Mouse (Mus musculus) CH12.LX (cell line): ENCODE measurements at regions not wholly inside any gene's neighbourhood (a gene's known extent, or its start where the extent isn't known, plus 50 kb on each side); places are given as distances from the start of the nearest gene placed in this dataset.

ENCODE experiments used
- CHD2 ChIP-seq: IDR thresholded peaks from 2 replicates; pipeline ENCODE4 v1.6.1; 2011; ENCODE audit warnings: low read length, improper control_type of control experiment
- CTCF ChIP-seq, 2 experiments: IDR thresholded peaks in 1 of 2; conservative IDR thresholded peaks in 1 of 2; 2 replicates each; pipeline ENCODE4 v1.5.1; 2011 to 2012; ENCODE audit warnings: low read depth in 2 of 2, low read length in 2 of 2, improper control_type of control experiment in 1 of 2, inconsistent platforms in 1 of 2, mild to moderate bottlenecking in 1 of 2, moderate library complexity in 1 of 2
- ELF1 ChIP-seq: IDR thresholded peaks from 2 replicates; pipeline ENCODE4 v1.6.1; 2014; ENCODE audit warnings: low read depth, mild to moderate bottlenecking, inconsistent platforms, low read length, improper control_type of control experiment
- NRF1 ChIP-seq: IDR thresholded peaks from 2 replicates; pipeline ENCODE4 v1.6.1; 2014; ENCODE audit warnings: low read depth, mild to moderate bottlenecking, inconsistent platforms, low read length, improper control_type of control experiment, moderate library complexity
- POLR2A ChIP-seq: IDR thresholded peaks from 2 replicates; pipeline ENCODE4 v1.6.1; 2011; ENCODE audit warnings: low read depth, mild to moderate bottlenecking, improper control_type of control experiment, low read length
- RAD21 ChIP-seq: IDR thresholded peaks from 2 replicates; pipeline ENCODE4 v1.6.1; 2011; ENCODE audit warnings: low read depth, mild to moderate bottlenecking, low read length, improper control_type of control experiment, moderate library complexity
- USF1 ChIP-seq: IDR thresholded peaks from 2 replicates; pipeline ENCODE4 v1.6.1; 2014; ENCODE audit warnings: low read depth, mild to moderate bottlenecking, inconsistent platforms, low read length, improper control_type of control experiment
- ZC3H11A ChIP-seq: IDR thresholded peaks from 2 replicates; pipeline ENCODE4 v1.6.1; 2012; ENCODE audit warnings: low read depth, mild to moderate bottlenecking, inconsistent platforms, low read length, improper control_type of control experiment

DNA sequence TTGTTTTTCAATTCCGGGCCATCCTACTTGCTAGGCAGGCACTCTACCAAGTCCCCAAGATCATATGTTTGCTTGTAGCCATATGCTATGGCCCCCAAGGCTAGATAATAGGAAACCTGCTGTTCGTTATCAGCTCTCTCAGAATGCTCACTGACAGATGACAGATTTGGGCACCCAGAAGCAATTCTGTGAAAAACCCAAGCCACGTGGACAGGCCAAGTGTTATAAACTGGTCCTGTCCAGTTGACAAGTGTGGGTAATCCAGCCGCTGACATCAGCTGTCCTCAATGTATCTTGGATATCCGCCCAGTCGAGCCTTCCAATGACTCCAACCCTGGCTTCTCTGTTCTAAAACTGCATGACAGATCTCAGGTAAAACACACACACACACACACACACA lies 92.0 kb upstream of the Ces5a start:
- TF ChIP-seq CTCF (conservative IDR thresholded peaks at IDR 0.05 in 1 of 2, IDR thresholded peaks at IDR 0.05 in 1 of 2; ENCODE audit: low read depth in 2 of 2, low read length in 2 of 2) (no peak), POLR2A (no peak), CHD2 (no peak), RAD21 (no peak), ELF1 (no peak), ZC3H11A (no peak), USF1 (no peak), NRF1 (no peak)
